Mouse (Mus musculus): ENCODE results near the gene Ccdc157. TPM values are rescaled to one million over a fixed set of nuclear protein-coding genes. Genes with fewer than 3 reads are reported as not detected.

Gene Ccdc157
- 9.1 and 11.0 TPM in 2 replicates for polyA plus RNA-seq (2012; rRNA removed; ENCODE audit: low replicate concordance)

GRCm38 (mm10) chr11:4159808-4160708 lies at the start of gene Ccdc157, which contains the start of gene Sf3a1:
Gene Ccdc157, minus strand, starts transcription at chr11:4160293.
Gene Sf3a1, plus strand, starts transcription at chr11:4160350.

DNA sequence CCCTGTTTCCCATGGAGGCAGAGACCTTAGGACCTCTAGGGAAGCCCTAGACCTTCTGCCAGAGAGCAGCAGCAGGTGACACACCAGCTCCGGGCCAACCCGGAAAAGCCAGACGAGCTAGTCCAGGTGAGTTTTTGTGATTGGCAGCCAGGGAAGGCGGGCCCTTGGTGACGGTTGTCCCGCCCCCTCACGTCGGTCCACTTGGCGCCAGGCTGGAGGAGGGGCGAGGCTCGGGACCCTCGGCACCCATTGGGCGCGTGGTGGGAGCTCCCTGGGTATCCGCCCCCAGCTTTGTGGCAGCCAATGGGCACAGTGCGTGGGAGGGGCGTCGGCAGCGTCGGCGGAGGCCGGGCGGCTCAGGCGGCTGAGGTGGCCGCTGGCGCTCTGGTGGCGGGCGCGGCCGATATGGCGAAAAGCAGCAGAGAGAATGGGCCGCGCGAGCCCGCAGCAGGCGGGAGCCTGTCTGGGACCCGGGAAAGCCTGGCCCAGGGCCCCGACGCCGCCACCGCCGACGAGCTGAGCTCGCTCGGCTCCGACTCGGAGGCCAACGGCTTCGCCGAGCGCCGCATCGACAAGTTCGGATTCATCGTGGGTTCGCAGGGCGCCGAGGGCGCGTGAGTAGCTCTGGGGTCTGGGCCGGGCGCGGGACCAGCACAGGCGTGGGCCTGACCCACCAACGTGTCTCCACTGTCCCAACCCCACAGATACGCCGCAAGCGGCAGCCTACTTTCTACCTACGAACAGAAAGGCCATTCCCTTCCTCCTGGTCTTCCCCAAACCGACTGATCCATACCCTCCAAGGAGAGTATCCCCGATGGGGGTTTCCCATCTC lies 26.6 kb upstream of the Ccdc157 start, which contains the start of gene Tbc1d10a:
Tbc1d10a (plus strand) TSS at position 304 of the 832 bp plus-strand sequence.

DNA sequence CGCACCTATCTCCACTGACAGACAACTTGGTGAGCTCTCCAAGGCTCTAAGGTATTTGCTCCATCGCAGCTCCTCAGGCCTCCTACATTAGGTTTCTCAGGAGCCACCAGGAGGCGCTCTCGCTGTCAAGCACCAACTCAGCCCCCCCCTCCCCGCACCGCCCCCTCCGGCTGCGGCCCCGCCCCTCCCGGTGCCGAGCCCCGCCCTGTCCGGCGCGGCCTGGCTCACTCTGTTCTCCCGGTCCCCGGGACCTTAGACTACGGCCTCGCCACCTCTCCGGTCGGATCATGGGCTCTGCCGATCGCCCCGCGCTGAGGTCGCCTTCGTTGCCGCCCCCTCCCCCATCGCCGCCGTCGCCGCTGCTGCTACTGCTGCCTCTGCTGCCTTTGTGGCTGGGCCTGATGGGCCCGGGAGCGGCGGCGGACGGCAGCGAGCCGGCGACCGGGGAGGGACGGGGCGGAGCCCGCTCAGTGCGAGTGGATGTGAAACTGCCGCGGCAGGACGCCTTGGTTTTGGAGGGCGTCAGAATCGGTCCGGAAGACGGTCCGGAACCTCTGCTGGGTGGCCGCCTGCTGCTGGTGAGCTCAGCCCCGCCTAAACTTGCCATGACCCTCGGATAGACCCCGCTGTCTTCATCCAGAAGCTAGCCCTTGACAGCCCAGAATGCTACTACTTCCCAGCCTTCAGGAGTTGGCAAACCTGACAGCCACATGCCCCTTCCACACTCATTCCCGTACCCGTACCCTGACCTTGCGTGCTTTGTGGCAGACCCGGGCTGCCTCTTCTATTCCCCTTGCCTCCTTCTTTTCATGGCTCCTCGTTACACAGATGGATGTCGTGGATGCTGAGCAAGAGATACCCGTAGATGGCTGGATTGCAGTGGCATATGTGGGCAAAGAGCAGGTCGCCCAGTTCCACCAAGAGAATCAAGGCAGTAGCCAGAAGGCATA lies 24.8 kb downstream of the Ccdc157 start, which contains the start of gene Rnf215:
Rnf215 (plus strand) TSS at position 217 of the 950 bp plus-strand sequence.

DNA sequence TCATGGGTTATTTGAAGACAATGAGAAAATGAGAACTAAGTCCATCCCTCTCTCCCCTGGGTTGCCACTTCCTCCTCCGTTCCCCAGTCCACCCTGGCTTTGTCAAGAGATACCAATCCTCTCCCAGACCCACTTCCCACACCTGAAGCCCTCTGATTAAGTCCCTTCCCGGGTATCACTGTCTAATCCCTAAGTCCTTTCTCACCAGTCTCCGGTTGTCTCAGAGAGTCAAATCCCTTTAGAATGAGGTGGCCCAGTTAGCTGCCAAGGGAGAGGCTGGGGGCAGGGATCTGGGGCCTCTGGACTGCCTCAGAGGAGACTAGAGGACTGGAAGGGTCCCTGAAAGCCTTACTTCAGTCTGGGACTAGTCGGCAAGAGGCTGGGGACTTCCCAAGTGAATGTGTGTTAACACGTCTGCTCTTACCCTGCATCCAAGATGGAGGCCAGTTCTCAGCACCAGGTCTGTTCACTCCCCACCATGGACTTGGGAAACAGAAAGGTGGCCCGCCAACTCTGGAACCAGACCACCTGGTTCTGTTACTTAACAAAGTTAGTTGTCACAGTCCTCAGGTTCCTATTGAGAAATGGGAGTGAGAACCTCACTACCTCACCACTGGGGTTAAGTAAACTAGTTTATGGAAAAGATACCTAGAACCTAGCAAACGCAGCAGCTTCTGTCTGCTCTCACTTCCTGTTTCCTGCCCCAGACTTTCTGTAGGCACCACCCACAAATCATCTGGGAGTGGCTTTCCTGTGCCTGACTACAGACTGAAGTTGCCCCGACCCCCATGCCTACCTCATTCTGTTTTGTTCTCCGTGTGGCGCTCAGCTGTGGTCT lies 37.1 kb downstream of the Ccdc157 start, which contains the start of gene Sec14l2:
Sec14l2 (minus strand) TSS at position 674 of the 838 bp plus-strand sequence.

GRCm38 (mm10) chr11:4095171-4096053 lies 64.7 kb downstream of the Ccdc157 start, which contains the start of gene Mtfp1:
Gene Mtfp1, minus strand, starts transcription at chr11:4095445.

Other genes with a start within 250 kb of the Ccdc157 start
- gene Slc35e4, start 245.6 kb downstream of the Ccdc157 start, polyA plus RNA-seq (2012; rRNA removed; ENCODE audit: low replicate concordance): 16.3 and 20.2 TPM in 2 replicates
- gene Tcn2, start 228.1 kb downstream of the Ccdc157 start, polyA plus RNA-seq (2012; rRNA removed; ENCODE audit: low replicate concordance): 162 and 213 TPM in 2 replicates
- gene Pes1, start 196.3 kb downstream of the Ccdc157 start, polyA plus RNA-seq (2012; rRNA removed; ENCODE audit: low replicate concordance): 34.4 and 53.7 TPM in 2 replicates
- gene 4930556J24Rik, start 183.5 kb downstream of the Ccdc157 start, polyA plus RNA-seq (2012; rRNA removed; ENCODE audit: low replicate concordance): not detected in 2 replicates
- gene Gal3st1, start 176.7 kb downstream of the Ccdc157 start, polyA plus RNA-seq (2012; rRNA removed; ENCODE audit: low replicate concordance): 3.1 and 3.5 TPM in 2 replicates
- gene Sec14l4, start 128.8 kb downstream of the Ccdc157 start, polyA plus RNA-seq (2012; rRNA removed; ENCODE audit: low replicate concordance): 3.5 and 6.9 TPM in 2 replicates
- 0.37 TPM in 1 of 2 replicates, not detected in the other for gene Sec14l3, start 95.5 kb downstream of the Ccdc157 start, polyA plus RNA-seq (2012; rRNA removed; ENCODE audit: low replicate concordance)
- 18.0 and 28.1 TPM in 2 replicates for gene Mtfp1, start 64.8 kb downstream of the Ccdc157 start, polyA plus RNA-seq (2012; rRNA removed; ENCODE audit: low replicate concordance)
- gene Sec14l2, start 36.9 kb downstream of the Ccdc157 start, polyA plus RNA-seq (2012; rRNA removed; ENCODE audit: low replicate concordance): 2.4 and 3.5 TPM in 2 replicates
- 25.3 and 38.1 TPM in 2 replicates for gene Rnf215, start 25.1 kb downstream of the Ccdc157 start, polyA plus RNA-seq (2012; rRNA removed; ENCODE audit: low replicate concordance)
- gene Sf3a1, start 57 bp upstream of the Ccdc157 start, polyA plus RNA-seq (2012; rRNA removed; ENCODE audit: low replicate concordance): 25.9 and 37.9 TPM in 2 replicates
- gene Tbc1d10a, start 26.5 kb upstream of the Ccdc157 start, polyA plus RNA-seq (2012; rRNA removed; ENCODE audit: low replicate concordance): 44.2 and 60.0 TPM in 2 replicates
- gene Castor1, start 57.9 kb upstream of the Ccdc157 start, polyA plus RNA-seq (2012; rRNA removed; ENCODE audit: low replicate concordance): 19.1 and 19.3 TPM in 2 replicates
- 2.2 and 2.4 TPM in 2 replicates for gene Osm, start 76.1 kb upstream of the Ccdc157 start, polyA plus RNA-seq (2012; rRNA removed; ENCODE audit: low replicate concordance)
- gene Lif, start 97.3 kb upstream of the Ccdc157 start, polyA plus RNA-seq (2012; rRNA removed; ENCODE audit: low replicate concordance): 4.9 and 5.8 TPM in 2 replicates